Mouse (Mus musculus): ENCODE measurements around the gene Wrap73. TPM values are rescaled to one million over a fixed set of nuclear protein-coding genes. Genes with fewer than 3 reads are reported as not detected.

Gene Wrap73
- polyA plus RNA-seq, 1 experiment from 2014 or later: 46.0 TPM

DNA sequence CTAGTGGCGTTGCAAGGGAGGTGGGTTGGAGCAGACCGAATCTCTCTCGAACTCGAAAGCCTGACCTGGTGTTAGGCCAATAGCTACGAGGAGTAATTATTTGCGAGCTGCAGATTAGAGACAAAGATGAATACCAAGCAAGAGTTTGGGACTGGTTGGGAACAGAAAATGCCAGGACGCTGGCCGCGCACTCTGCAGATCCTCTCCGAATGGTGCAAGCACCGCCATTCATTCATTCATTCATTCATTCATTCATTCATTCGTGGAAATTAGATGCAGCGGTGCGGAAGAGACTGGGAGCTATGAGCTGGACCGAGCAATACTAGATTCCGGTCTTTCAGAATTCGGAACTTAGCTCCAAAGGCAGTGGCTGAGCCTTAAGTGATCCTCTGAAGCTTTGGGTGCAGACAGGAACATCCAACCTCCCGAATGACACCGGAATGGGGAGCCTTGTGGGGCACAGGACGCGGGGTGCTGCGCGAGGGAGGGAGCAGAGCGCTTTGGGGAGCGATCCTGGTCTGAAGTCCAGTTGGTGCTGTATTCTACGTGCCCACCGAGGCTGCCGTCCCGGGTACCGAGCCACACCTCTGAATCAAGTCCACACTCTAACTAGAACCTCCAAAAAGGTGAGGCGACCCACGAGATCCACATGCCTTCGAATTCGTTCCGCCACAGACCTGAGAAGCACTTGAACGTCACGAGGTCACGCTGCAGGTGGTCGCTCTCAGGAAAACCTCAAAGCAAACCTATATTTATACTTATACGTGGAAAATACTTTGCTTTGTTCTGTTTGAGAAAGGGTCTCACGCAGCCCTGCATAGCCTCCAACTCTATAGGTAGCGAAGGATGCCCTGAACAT, 934 bp upstream of the Wrap73 start:
- Histone ChIP-seq H3K4me2 (peak overlapping the region; percentile 91), H3K4me1 (replicated peaks) (peaks cover 39% of the 10 kb centered on the region), H3K9me3 (no peaks in the 10 kb centered on the region), H3K4me3 (peak overlapping the region; percentile 81), H3K27me3 (peaks cover 59% of the 10 kb centered on the region), H3K27ac (no peak overlapping the region), H3K36me3 (peaks cover 2% of the 10 kb centered on the region), H3K9ac (no peak overlapping the region; the same call in 1 of the 2 replicates)
- ATAC-seq (ENCODE audit: low FRiP score): no peak
- under 1% methylated on average over 42 of the region's 42 CpGs for whole genome bisulfite sequencing

- 86% methylated on average over 3 of the region's 3 CpGs for WGBS
- Histone ChIP-seq H3K4me1 (replicated peaks) (peaks cover 33% of the 10 kb centered on the region), H3K27ac (no peak overlapping the region), H3K9ac (no peak overlapping the region), H3K36me3 (peaks cover 32% of the 10 kb centered on the region), H3K27me3 (peaks cover 25% of the 10 kb centered on the region), H3K9me3 (no peaks in the 10 kb centered on the region), H3K4me3 (no peak overlapping the region), H3K4me2 (no peak overlapping the region)
- ATAC-seq (ENCODE audit: low FRiP score): no peak
Measured at GRCm38 (mm10) chr4:154144712-154145111, 2.5 kb downstream of the Wrap73 start.

DNA sequence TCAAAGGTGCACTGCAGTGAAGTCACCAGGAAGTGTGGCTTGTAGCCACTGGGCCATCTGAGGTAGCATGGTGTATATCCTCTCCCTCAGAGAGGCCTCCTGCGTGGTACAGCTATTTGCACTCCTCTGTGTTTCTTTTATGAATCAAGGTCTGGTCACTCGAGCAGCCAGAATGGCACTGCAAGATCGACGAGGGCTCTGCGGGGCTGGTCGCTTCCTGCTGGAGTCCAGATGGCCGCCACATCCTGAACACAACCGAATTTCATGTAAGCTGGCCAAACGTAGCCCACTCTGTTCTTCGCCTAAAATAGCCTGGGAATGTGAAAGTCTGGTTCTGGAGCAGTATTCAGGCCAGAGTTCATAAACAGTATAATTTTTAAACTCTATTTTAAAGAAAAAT, 4.2 kb downstream of the Wrap73 start:
- peaks cover 16% of the 10 kb centered on the region for H3K4me1 ChIP-seq (replicated peaks)
- H3K4me3 ChIP-seq: no peak overlapping the region
- peaks cover 48% of the 10 kb centered on the region for H3K36me3 ChIP-seq
- H3K27me3 ChIP-seq: peaks cover 8% of the 10 kb centered on the region
- H3K27ac ChIP-seq: no peak overlapping the region
- 89% methylated on average over 10 of the region's 10 CpGs for WGBS
- no peak for ATAC-seq (ENCODE audit: low FRiP score)
- no peaks in the 10 kb centered on the region for H3K9me3 ChIP-seq
- no peak overlapping the region for H3K9ac ChIP-seq
- H3K4me2 ChIP-seq: no peak overlapping the region

DNA sequence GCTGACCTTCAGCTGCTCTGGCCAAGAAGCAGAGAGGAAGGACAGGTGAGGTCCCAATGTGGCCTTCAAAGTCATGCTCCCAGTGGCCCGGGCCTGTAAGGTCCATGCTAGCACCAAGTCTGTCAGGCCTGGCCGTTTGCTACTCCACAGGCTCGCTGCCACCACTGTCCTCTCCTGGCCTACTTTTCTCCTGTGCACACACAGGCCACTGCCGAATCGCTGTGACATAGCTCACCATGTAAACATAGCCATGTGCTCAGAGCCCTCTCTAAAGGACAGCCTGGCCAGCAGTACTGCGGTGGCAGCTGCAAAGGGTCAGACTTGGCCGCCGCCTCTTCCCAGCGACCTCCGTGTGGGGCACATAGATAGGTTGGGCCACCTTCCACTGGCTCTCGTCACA, 11.9 kb downstream of the Wrap73 start:
- Histone ChIP-seq H3K9me3 (no peaks in the 10 kb centered on the region), H3K36me3 (peaks cover 94% of the 10 kb centered on the region), H3K4me3 (no peak overlapping the region), H3K27ac (no peak overlapping the region), H3K4me1 (replicated peaks) (peaks cover 13% of the 10 kb centered on the region), H3K9ac (no peak overlapping the region), H3K4me2 (no peak overlapping the region), H3K27me3 (no peaks in the 10 kb centered on the region)
- 72% methylated on average over 11 of the region's 11 CpGs for WGBS
- no peak for ATAC-seq (ENCODE audit: low FRiP score)

DNA sequence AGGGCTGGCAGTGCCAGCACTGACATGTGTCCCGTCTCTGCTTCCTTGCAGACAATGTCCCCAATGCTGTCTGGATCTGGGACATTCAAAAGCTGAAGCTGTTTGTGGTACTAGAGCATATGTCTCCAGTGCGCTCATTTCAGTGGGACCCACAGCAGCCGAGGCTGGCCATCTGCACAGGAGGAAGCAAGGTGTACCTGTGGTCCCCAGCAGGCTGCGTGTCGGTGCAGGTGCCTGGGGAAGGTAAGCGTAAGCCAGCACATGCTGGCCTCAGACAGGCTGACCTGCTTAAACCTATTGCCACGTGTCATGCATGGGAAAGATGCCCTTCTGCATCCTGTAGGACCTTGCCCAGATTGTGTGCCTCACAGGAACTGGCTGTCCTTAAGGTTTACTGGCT, 13.9 kb downstream of the Wrap73 start:
- no peak overlapping the region for H3K9ac ChIP-seq
- 87% methylated on average over 7 of the region's 7 CpGs for WGBS
- peaks cover 76% of the 10 kb centered on the region for H3K36me3 ChIP-seq
- no peaks in the 10 kb centered on the region for H3K9me3 ChIP-seq
- no peak overlapping the region for H3K4me3 ChIP-seq
- no peaks in the 10 kb centered on the region for H3K27me3 ChIP-seq
- no peak for ATAC-seq (ENCODE audit: low FRiP score)
- H3K4me2 ChIP-seq: no peak overlapping the region
- H3K4me1 ChIP-seq (replicated peaks): peaks cover 24% of the 10 kb centered on the region
- H3K27ac ChIP-seq: no peak overlapping the region

GRCm38 (mm10) chr4:154157970-154158662, 15.9 kb downstream of the Wrap73 start:
- no peak overlapping the region for H3K4me3 ChIP-seq
- H3K9me3 ChIP-seq: no peaks in the 10 kb centered on the region
- peaks cover 55% of the 10 kb centered on the region for H3K36me3 ChIP-seq
- no peak overlapping the region for H3K9ac ChIP-seq
- H3K4me1 ChIP-seq (replicated peaks): peaks cover 31% of the 10 kb centered on the region
- H3K27me3 ChIP-seq: no peaks in the 10 kb centered on the region
- no peak overlapping the region for H3K4me2 ChIP-seq
- no peak for ATAC-seq (ENCODE audit: low FRiP score)
- no peak overlapping the region for H3K27ac ChIP-seq
- WGBS: 96% methylated on average over 14 of the region's 14 CpGs

- Histone ChIP-seq H3K27ac (no peak overlapping the region), H3K4me1 (replicated peaks) (peaks cover 31% of the 10 kb centered on the region), H3K4me3 (peak overlapping the region; percentile 91; the same call in 1 of the 2 replicates), H3K27me3 (no peaks in the 10 kb centered on the region), H3K4me2 (peak overlapping the region; percentile 79), H3K36me3 (peaks cover 50% of the 10 kb centered on the region), H3K9ac (no peak overlapping the region), H3K9me3 (no peaks in the 10 kb centered on the region)
- peak; percentile 14; the same call in 1 of the 2 replicates for ATAC-seq (ENCODE audit: low FRiP score)
- 17% methylated on average over 6 of the region's 6 CpGs for WGBS
Measured at GRCm38 (mm10) chr4:154159002-154159401, 16.8 kb downstream of the Wrap73 start.

- peak overlapping the region; percentile 79 for H3K4me2 ChIP-seq
- no peaks in the 10 kb centered on the region for H3K27me3 ChIP-seq
- peak overlapping the region; percentile 85 for H3K9ac ChIP-seq
- 1% methylated on average over 46 of the region's 47 CpGs for WGBS
- ATAC-seq (ENCODE audit: low FRiP score): peak; percentile 63
- H3K27ac ChIP-seq: peak overlapping the region; percentile 80
- peaks cover 27% of the 10 kb centered on the region for H3K4me1 ChIP-seq (replicated peaks)
- no peaks in the 10 kb centered on the region for H3K9me3 ChIP-seq
- H3K36me3 ChIP-seq: peaks cover 39% of the 10 kb centered on the region
- H3K4me3 ChIP-seq: peak overlapping the region; percentile 91
Measured at GRCm38 (mm10) chr4:154159961-154160537, 17.9 kb downstream of the Wrap73 start.

GRCm38 (mm10) chr4:154160538-154161390, 18.6 kb downstream of the Wrap73 start, which contains the start of gene Tprgl:
Tprgl (minus strand) TSS chr4:154160666.
- Histone ChIP-seq H3K36me3 (peaks cover 32% of the 10 kb centered on the region), H3K4me1 (replicated peaks) (peaks cover 24% of the 10 kb centered on the region), H3K4me2 (peak within 1 kb of the TSS; percentile 93), H3K4me3 (peak within 1 kb of the TSS; percentile 91), H3K9me3 (no peaks in the 10 kb centered on the region), H3K9ac (peak within 1 kb of the TSS; percentile 85), H3K27ac (peak within 1 kb of the TSS; percentile 80), H3K27me3 (no peaks in the 10 kb centered on the region)
- under 1% methylated on average over 66 of the region's 75 CpGs for WGBS
- ATAC-seq (ENCODE audit: low FRiP score): peak; percentile 97

DNA sequence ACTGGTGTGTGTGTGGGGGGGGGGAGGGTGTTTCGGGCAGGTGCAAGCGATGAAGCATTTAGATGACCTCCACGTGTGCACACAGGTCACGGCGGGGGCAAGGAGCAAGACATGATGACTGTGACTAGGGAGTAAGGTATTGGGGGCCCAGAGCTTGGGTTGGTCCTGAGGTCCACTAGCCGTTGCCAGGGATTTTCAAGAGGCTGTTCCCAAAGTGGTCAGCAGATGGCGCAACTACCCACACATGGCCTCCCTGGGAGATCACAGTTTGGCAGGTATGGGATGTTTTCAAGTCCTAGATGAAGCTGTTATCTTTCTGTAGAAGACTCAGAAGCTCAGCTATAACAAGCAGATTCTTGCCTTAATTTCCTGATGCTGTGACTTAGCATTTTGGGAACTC, 21.1 kb downstream of the Wrap73 start:
- no peak overlapping the region for H3K27ac ChIP-seq
- no peak overlapping the region for H3K9ac ChIP-seq
- no peak for ATAC-seq (ENCODE audit: low FRiP score)
- H3K9me3 ChIP-seq: no peaks in the 10 kb centered on the region
- peaks cover under 1% of the 10 kb centered on the region for H3K27me3 ChIP-seq
- H3K4me3 ChIP-seq: no peak overlapping the region
- 14% methylated on average over 7 of the region's 7 CpGs for WGBS
- H3K4me1 ChIP-seq (replicated peaks): peaks cover 24% of the 10 kb centered on the region
- H3K36me3 ChIP-seq: peaks cover 7% of the 10 kb centered on the region
- no peak overlapping the region for H3K4me2 ChIP-seq

- H3K9me3 ChIP-seq: no peaks in the 10 kb centered on the region
- H3K4me1 ChIP-seq (replicated peaks): peaks cover 24% of the 10 kb centered on the region
- H3K4me2 ChIP-seq: no peak overlapping the region
- H3K27ac ChIP-seq: no peak overlapping the region
- no peak overlapping the region for H3K4me3 ChIP-seq
- H3K9ac ChIP-seq: no peak overlapping the region
- H3K27me3 ChIP-seq: peaks cover 38% of the 10 kb centered on the region
- 24% methylated on average over 5 of the region's 5 CpGs for WGBS
- ATAC-seq (ENCODE audit: low FRiP score): no peak
- H3K36me3 ChIP-seq: no peaks in the 10 kb centered on the region
Measured at GRCm38 (mm10) chr4:154167053-154167452, 24.9 kb downstream of the Wrap73 start.
